Mouse (Mus musculus): ENCODE results near the gene Ift140. TPM values are rescaled to one million over a fixed set of nuclear protein-coding genes. Genes with fewer than 3 reads are reported as not detected.
"Not testable (repeated sequence)": the region's sequence is repeated elsewhere in the genome, so short reads cannot be mapped to it uniquely, and the experiment has no call there.

Ift140 gene
- polyA plus RNA-seq, 1 experiment from 2014 or later, result 51.6 TPM

DNA sequence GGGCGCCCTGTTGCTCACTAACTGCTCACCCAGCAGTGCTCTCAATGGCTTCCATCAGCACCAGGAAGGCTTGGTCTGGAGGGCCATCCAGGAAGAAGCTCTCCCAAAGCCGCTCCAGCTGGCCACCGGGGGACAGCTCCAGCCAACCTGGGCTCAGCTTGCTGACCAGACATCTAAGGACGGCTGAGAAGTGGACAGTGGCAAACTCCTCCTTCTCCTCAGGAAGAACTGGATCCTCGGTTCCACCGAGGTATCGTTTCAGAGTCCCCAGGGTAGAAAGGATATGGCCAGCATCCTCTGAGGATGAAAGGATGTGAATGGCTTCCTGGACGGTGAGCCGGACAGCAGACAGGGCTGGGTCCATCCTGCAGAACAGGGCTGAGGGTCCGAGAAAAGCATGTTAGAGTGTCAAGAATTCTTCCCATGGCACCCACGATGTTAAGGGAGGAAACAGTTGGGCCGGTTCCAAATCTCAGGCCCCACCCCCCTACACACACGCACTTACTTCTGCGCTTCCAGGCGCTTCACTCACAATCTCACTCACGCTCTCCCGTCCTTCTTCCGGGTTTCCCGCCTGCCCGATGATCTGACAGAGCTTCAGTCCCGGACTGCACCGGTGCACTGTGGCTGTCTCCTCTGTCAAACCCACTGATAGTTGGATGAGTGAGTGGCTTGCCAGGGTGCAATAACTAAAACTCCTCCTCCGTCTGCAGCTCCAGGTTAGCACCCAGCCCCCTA, 99.2 kb downstream of the Ift140 start:
- ATAC-seq (replicated peaks; ENCODE audit: low FRiP score) (peak; percentile 71), DNase-seq (ENCODE audit: low spot score) (no peak)
- Histone ChIP-seq H3K9ac (ENCODE audit: low read depth, low read length) (peak overlapping the region; percentile 83), H3K4me1 (replicated peaks; ENCODE audit: control insufficient read depth, insufficient read depth, low read length) (peaks cover 8% of the 10 kb centered on the region), H3K4me2 (peak overlapping the region; percentile 97), H3K9me3 (ENCODE audit: control insufficient read depth, low read length) (no peaks in the 10 kb centered on the region), H3K4me3 (ENCODE audit: low read depth, low read length) (peak overlapping the region; percentile 67), H3K27ac (ENCODE audit: low read depth, low read length) (peak overlapping the region; percentile 78), H3K27me3 (replicated peaks; ENCODE audit: control insufficient read depth, insufficient read depth, low read length) (no peaks in the 10 kb centered on the region), H3K36me3 (ENCODE audit: control insufficient read depth, insufficient read depth, low read length) (peaks cover 7% of the 10 kb centered on the region; the same call in 1 of the 2 replicates)
- WGBS, result 8% methylated on average over 23 of the region's 23 CpGs

DNA sequence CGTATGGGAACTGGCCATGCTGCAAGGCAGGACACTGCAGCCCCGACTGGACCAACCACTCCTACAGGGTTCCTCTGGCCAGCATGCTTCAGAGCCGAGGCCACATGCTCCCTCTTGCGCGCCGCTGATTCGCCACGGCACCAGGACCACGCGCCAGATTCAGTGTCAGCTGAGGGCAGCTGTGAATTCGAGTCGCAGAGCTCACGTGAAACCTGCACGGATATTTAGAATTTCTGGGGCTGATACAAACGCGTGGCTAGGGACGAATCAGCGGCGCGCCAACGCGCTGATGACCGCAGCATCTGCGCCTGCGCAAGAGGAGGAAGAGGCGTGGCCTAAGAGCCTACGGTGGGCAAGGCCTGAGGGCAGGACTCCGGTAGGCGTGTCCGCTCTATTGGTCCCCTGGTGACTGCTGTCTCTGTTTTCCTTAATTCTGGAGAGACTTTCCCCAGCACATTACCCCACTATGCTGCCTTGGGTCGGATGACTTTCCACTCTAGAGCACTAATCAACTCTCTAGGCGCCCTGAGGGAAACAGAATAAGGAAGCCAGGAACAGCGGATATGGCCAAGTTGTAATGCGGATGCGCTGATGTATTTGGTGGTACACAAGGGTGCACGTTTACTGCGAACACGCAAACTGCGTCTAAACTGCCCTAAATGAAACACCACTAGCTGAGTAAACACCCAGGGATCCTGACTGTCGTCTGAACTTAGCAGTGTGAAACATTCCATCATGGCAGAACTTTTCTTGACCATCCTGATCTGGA, 100.0 kb downstream of the Ift140 start, which contains the start of gene Telo2:
TSS of gene Telo2 (minus strand) at position 304 of the 769 bp plus-strand sequence.
- DNase-seq (ENCODE audit: low spot score), result peak; percentile 90
- Histone ChIP-seq H3K27me3 (replicated peaks; ENCODE audit: control insufficient read depth, insufficient read depth, low read length) (no peaks in the 10 kb centered on the region), H3K4me2 (peak within 1 kb of the TSS; percentile 97), H3K27ac (ENCODE audit: low read depth, low read length) (peak within 1 kb of the TSS; percentile 78), H3K36me3 (ENCODE audit: control insufficient read depth, insufficient read depth, low read length) (peaks cover 2% of the 10 kb centered on the region; the same call in 1 of the 2 replicates), H3K9ac (ENCODE audit: low read depth, low read length) (peak within 1 kb of the TSS; percentile 83), H3K4me1 (replicated peaks; ENCODE audit: control insufficient read depth, insufficient read depth, low read length) (peaks cover 8% of the 10 kb centered on the region), H3K9me3 (ENCODE audit: control insufficient read depth, low read length) (no peaks in the 10 kb centered on the region), H3K4me3 (ENCODE audit: low read depth, low read length) (peak within 1 kb of the TSS; percentile 67)
- 6% methylated on average over 40 of the region's 40 CpGs for WGBS
- ATAC-seq (replicated peaks; ENCODE audit: low FRiP score), result peak; percentile 88

DNA sequence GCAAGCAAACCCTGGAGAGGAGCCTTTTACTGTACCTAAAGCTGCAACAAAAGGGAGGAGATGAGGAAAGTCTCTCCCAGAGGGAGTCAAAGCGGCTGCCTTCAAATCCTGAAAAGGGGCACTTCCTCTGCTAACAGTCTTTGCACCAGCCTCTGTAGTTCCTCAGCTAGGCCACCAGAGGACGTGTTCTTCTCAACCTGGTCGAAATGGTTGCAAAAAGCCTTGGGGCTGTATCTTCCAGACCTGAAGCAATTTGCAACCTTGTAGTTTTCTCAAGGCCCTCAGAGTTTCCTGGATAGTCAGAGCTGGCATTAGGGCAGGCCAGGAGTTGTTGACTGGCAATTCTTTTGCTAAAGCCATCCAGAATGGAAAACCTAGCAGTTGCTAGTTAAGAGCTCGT, 101.4 kb downstream of the Ift140 start:
- Histone ChIP-seq H3K36me3 (ENCODE audit: control insufficient read depth, insufficient read depth, low read length) (peaks cover under 1% of the 10 kb centered on the region; the same call in 1 of the 2 replicates), H3K9ac (ENCODE audit: low read depth, low read length) (no peak overlapping the region), H3K27me3 (replicated peaks; ENCODE audit: control insufficient read depth, insufficient read depth, low read length) (no peaks in the 10 kb centered on the region), H3K4me1 (replicated peaks; ENCODE audit: control insufficient read depth, insufficient read depth, low read length) (peaks cover 8% of the 10 kb centered on the region), H3K27ac (ENCODE audit: low read depth, low read length) (no peak overlapping the region), H3K4me2 (no peak overlapping the region), H3K9me3 (ENCODE audit: control insufficient read depth, low read length) (no peaks in the 10 kb centered on the region), H3K4me3 (ENCODE audit: low read depth, low read length) (no peak overlapping the region)
- ATAC-seq (replicated peaks; ENCODE audit: low FRiP score) (no peak), DNase-seq (ENCODE audit: low spot score) (no peak)
- WGBS, result 32% methylated on average over 4 of the region's 4 CpGs

DNA sequence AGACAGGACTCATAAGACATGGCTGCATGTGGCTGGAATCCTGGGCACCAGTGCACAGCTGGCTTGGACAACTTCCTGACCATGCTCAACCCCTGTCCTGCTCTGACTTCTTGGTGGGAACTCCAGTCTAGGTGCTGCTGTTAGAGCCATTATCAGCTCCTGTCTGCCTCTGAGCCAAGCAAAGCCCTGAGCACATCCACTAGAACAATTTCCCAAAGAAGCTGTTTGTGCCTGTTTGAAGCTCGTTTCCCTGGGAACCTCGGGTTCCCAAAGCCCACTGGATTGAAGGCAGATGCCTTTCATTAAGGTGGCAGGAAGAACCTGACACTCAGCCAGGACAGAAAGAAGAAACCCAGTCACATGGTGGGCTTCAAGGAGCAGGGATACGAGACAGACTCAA, 104.5 kb downstream of the Ift140 start, which contains the start of gene Ptx4:
TSS of gene Ptx4 (plus strand) at position 355 of the 400 bp plus-strand sequence.
- H3K4me3 ChIP-seq (ENCODE audit: low read depth, low read length), result no peak within 1 kb of the TSS
- ATAC-seq (replicated peaks; ENCODE audit: low FRiP score) (no peak), DNase-seq (ENCODE audit: low spot score) (no peak)
- no peaks in the 10 kb centered on the region for H3K9me3 ChIP-seq (ENCODE audit: control insufficient read depth, low read length)
- no peak within 1 kb of the TSS for H3K4me2 ChIP-seq
- WGBS, result 46% methylated on average over 3 of the region's 3 CpGs
- no peak within 1 kb of the TSS for H3K9ac ChIP-seq (ENCODE audit: low read depth, low read length)
- H3K27me3 ChIP-seq (replicated peaks; ENCODE audit: control insufficient read depth, insufficient read depth, low read length), result no peaks in the 10 kb centered on the region; the same call in 1 of the 2 replicates
- H3K4me1 ChIP-seq (replicated peaks; ENCODE audit: control insufficient read depth, insufficient read depth, low read length), result peaks cover 3% of the 10 kb centered on the region; the same call in 1 of the 2 replicates
- H3K27ac ChIP-seq (ENCODE audit: low read depth, low read length), result no peak within 1 kb of the TSS
- H3K36me3 ChIP-seq (ENCODE audit: control insufficient read depth, insufficient read depth, low read length), result no peaks in the 10 kb centered on the region

DNA sequence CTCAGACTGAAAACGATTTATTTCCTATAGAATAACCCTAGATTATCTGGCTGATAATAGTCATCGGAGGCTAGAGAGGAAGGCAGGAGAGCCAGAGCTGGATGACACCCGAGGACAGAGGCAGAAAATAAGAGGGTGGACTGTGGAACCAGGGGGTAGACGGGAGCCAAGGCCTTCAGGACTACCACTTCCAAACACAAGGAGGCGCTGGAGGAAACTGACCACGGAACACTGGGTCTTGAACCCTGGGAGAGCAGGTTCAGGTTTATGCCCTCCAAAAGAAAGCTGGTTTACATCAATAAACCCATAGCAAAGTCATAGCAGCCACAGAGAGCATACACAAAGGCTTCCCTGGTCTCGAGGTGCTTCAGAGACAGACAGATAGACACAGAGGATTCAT, 108.1 kb downstream of the Ift140 start:
- peaks cover 16% of the 10 kb centered on the region for H3K4me1 ChIP-seq (replicated peaks; ENCODE audit: control insufficient read depth, insufficient read depth, low read length)

DNA sequence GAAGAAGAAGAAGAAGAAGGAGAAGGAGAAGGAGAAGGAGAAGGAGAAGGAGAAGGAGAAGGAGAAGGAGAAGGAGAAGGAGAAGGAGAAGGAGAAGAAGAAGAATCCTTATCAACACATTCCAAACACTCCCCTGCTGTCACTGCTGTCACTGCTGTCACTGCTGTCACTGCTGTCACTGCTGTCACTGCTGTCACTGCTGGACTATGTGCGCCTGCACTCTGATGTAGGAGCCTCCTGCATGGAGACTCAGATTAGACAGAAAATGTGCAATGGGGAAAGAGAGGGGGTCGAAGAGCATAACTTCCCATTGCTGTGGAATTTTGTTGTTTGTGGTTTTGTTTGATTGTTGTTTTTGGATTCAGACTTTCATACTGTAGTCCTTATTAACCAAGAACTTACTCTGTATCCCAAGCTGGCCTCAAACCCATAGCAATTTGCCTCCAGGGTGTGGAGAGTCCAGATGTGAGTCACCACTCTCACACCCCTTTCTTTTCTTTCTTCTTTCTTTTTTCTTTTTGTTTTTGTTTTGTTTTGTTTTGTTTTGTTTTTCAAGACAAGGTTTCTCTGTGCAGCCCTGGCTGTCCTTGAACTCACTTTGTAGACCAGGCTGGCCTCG, 109.7 kb downstream of the Ift140 start:
- not testable (repeated sequence) for H3K36me3 ChIP-seq (ENCODE audit: control insufficient read depth, insufficient read depth, low read length); DNase-seq (ENCODE audit: low spot score); H3K4me3 ChIP-seq (ENCODE audit: low read depth, low read length); H3K27me3 ChIP-seq (replicated peaks; ENCODE audit: control insufficient read depth, insufficient read depth, low read length); H3K4me2 ChIP-seq; H3K9ac ChIP-seq (ENCODE audit: low read depth, low read length); H3K9me3 ChIP-seq (ENCODE audit: control insufficient read depth, low read length)
- WGBS, result 62% methylated on average over 3 of the region's 3 CpGs
- ATAC-seq (replicated peaks; ENCODE audit: low FRiP score), result 0 out of 2 replicates have a peak, but pooled peaks have one; percentile 42
- Histone ChIP-seq H3K4me1 (replicated peaks; ENCODE audit: control insufficient read depth, insufficient read depth, low read length) (peaks cover 16% of the 10 kb centered on the region), H3K27ac (ENCODE audit: low read depth, low read length) (peak overlapping the region; percentile 38; the same call in 1 of the 2 replicates)

More for the DNA sequence above, 108.1 kb downstream of the Ift140 start:
- DNase-seq (ENCODE audit: low spot score) (no peak), ATAC-seq (replicated peaks; ENCODE audit: low FRiP score) (no peak)
- H3K9ac ChIP-seq (ENCODE audit: low read depth, low read length), result no peak overlapping the region
- H3K27ac ChIP-seq (ENCODE audit: low read depth, low read length), result no peak overlapping the region
- H3K4me3 ChIP-seq (ENCODE audit: low read depth, low read length), result no peak overlapping the region
- no peak overlapping the region for H3K4me2 ChIP-seq
- no peaks in the 10 kb centered on the region for H3K9me3 ChIP-seq (ENCODE audit: control insufficient read depth, low read length)
- WGBS, result 25% methylated on average over 7 of the region's 7 CpGs
- H3K27me3 ChIP-seq (replicated peaks; ENCODE audit: control insufficient read depth, insufficient read depth, low read length), result no peaks in the 10 kb centered on the region; the same call in 1 of the 2 replicates
- H3K36me3 ChIP-seq (ENCODE audit: control insufficient read depth, insufficient read depth, low read length), result no peaks in the 10 kb centered on the region

DNA sequence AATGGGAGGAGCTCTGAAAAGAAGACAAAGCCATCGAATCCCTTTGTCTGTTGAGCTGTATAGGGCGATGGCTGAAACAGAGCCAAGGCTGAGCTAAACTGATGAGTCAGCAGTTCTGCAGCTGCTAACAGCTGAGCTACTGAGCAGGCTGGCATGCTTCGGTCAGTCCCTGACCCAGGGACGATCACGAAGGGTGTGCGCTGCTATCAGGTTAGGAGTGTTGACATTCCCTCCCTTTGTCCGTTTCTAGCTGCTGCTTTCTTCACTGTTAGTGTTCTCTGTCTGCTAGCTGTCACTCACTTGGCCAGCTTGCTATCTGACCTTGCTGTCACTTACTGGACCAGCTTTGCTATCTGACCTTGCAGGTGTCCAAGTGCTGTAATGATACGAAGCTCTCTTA, 111.2 kb downstream of the Ift140 start:
- DNase-seq (ENCODE audit: low spot score), result no peak
- no peak overlapping the region for H3K9ac ChIP-seq (ENCODE audit: low read depth, low read length)
- H3K4me1 ChIP-seq (replicated peaks; ENCODE audit: control insufficient read depth, insufficient read depth, low read length), result peaks cover 16% of the 10 kb centered on the region
- H3K9me3 ChIP-seq (ENCODE audit: control insufficient read depth, low read length), result no peaks in the 10 kb centered on the region
- H3K27ac ChIP-seq (ENCODE audit: low read depth, low read length), result peak overlapping the region; percentile 87
- peak; percentile 85 for ATAC-seq (replicated peaks; ENCODE audit: low FRiP score)
- peak overlapping the region; percentile 44 for H3K4me2 ChIP-seq
- H3K36me3 ChIP-seq (ENCODE audit: control insufficient read depth, insufficient read depth, low read length), result no peaks in the 10 kb centered on the region
- H3K4me3 ChIP-seq (ENCODE audit: low read depth, low read length), result no peak overlapping the region
- WGBS, result 31% methylated on average over 8 of the region's 8 CpGs
- no peaks in the 10 kb centered on the region; the same call in 1 of the 2 replicates for H3K27me3 ChIP-seq (replicated peaks; ENCODE audit: control insufficient read depth, insufficient read depth, low read length)

DNA sequence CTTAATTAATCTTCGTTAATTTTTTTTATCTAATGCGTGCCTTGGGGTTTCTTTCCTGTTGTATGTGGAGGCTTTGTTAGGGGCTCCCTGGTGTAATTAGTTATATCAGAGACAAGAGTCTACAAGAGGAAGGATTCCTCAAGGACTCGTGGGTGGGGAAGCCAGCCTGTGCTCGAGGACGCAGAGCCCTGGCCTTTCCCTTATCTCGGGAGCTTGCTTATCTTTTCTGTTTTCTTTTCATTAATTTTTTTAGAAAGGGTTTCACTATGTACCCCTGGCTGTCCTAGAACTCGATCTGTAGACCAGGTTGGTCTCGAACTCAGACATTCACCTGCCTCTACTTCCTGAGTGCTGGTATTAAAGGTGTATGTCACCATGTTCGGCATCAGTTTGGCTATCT, 111.8 kb downstream of the Ift140 start:
- H3K4me3 ChIP-seq (ENCODE audit: low read depth, low read length), result no peak overlapping the region
- H3K4me1 ChIP-seq (replicated peaks; ENCODE audit: control insufficient read depth, insufficient read depth, low read length), result peaks cover 16% of the 10 kb centered on the region
- no peaks in the 10 kb centered on the region; the same call in 1 of the 2 replicates for H3K27me3 ChIP-seq (replicated peaks; ENCODE audit: control insufficient read depth, insufficient read depth, low read length)
- H3K36me3 ChIP-seq (ENCODE audit: control insufficient read depth, insufficient read depth, low read length), result no peaks in the 10 kb centered on the region
- peak overlapping the region; percentile 43 for H3K9ac ChIP-seq (ENCODE audit: low read depth, low read length)
- H3K9me3 ChIP-seq (ENCODE audit: control insufficient read depth, low read length), result no peaks in the 10 kb centered on the region
- DNase-seq (ENCODE audit: low spot score) (no peak), ATAC-seq (replicated peaks; ENCODE audit: low FRiP score) (peak; percentile 13; the same call in 1 of the 2 replicates)
- peak overlapping the region; percentile 44 for H3K4me2 ChIP-seq
- WGBS, result 41% methylated on average over 9 of the region's 9 CpGs
- H3K27ac ChIP-seq (ENCODE audit: low read depth, low read length), result peak overlapping the region; percentile 87
